Mouse (Mus musculus): ENCODE measurements around the gene Arhgef18. TPM values are rescaled to one million over a fixed set of nuclear protein-coding genes. Genes with fewer than 3 reads are reported as not detected.

Gene Arhgef18
- 8.9 and 11.7 TPM in 2 replicates for polyA plus RNA-seq (2014; fragmentation: Nextera tagmentation; extraction: Ambion mirVana)

DNA sequence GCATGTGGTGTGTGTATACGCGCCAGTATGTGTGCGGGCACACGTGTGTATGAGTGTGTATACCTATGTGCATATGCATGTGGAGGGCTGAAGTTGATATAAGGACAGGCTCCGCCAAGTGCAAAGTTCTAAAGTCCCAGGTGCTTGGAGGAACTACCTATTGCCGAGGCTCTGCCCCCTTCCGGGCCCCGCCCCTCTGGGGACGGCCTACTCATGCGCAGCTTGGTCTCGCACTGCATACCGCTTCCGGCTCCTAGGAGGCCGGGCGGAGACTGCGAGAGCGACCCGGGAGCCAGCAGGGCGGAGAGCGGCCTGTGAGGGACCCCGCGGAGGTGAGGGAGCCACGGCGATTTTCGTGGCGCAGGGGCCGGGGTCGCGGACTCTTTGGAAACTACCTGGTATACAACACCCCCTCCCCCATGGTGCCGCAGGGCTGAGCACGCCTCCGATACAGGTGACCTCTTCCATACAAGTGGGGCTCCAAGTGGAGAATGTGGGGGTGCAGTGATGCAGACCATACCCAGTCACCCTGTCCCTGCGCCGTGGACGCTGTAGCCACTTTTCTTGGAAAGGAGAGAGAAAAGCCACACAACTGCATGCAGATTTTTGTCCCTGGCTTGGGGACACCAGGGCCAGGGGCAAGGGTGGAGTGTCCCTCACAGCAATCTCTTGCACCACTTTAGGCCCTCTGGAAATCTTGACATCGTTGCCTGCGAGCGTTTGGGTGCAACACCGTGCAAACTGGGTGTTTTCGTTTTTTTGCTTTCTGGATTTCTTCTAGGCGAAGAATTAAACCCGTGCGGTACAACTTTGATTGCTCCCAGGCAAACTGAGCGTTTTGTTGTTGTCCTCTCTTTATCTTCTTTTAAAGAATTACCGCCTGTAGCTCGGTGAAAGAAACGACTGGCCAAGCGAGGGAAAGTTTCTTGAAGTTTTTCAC is at the start of gene Arhgef18:
Gene Arhgef18, plus strand, starts transcription at position 236 of the 940 bp plus-strand sequence.
- 1% methylated on average over 48 of the region's 48 CpGs for WGBS
- peak within 1 kb of the TSS; percentile 79 for H3K4me2 ChIP-seq (replicated peaks; ENCODE audit: low read depth, low read length)
- H3K4me1 ChIP-seq (ENCODE audit: control insufficient read depth, insufficient read depth, low read length), result peaks cover 22% of the 10 kb centered on the region
- H3K4me3 ChIP-seq (ENCODE audit: low read length), result peak within 1 kb of the TSS; percentile 89
- no peak within 1 kb of the TSS for H3K27ac ChIP-seq (ENCODE audit: low read depth, low read length)
- no peaks in the 10 kb centered on the region for H3K27me3 ChIP-seq (ENCODE audit: control insufficient read depth, insufficient read depth, low read length)
- peak; percentile 99 for ATAC-seq (ENCODE audit: low FRiP score, low TSS enrichment)
- peak within 1 kb of the TSS; percentile 82 for H3K9ac ChIP-seq (ENCODE audit: low read depth, low read length)
- H3K36me3 ChIP-seq (ENCODE audit: control insufficient read depth, insufficient read depth, low read length), result 0 out of 2 replicates have a peak, but pooled peaks cover 4% of the 10 kb centered on the region
- H3K9me3 ChIP-seq (ENCODE audit: control insufficient read depth, low read length), result no peaks in the 10 kb centered on the region

DNA sequence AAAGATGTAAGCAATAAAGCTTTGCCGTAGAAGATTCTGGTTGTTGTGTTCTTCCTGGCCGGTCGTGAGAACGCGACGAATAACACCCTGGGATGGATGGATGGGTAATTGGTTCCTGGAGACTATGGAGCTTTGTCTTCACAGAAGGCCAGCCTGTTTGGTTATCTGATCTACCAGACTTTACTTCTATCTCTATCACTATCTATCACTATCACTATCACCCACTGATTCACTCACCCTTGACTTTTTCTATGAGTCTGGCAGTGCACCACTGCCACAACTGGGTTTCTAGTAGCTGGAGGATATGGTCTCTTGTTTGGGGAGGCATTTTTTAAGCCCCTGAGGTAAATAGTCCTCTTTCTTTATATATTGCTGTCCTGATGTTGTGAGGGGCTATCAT is 47.5 kb upstream of the Arhgef18 start:
- WGBS, result 95% methylated on average over 6 of the region's 6 CpGs
- H3K9me3 ChIP-seq (ENCODE audit: control insufficient read depth, low read length), result no peaks in the 10 kb centered on the region
- no peak overlapping the region for H3K27ac ChIP-seq (ENCODE audit: low read depth, low read length)
- H3K4me3 ChIP-seq (ENCODE audit: low read length), result no peak overlapping the region
- H3K9ac ChIP-seq (ENCODE audit: low read depth, low read length), result no peak overlapping the region
- no peaks in the 10 kb centered on the region for H3K27me3 ChIP-seq (ENCODE audit: control insufficient read depth, insufficient read depth, low read length)
- H3K36me3 ChIP-seq (ENCODE audit: control insufficient read depth, insufficient read depth, low read length), result no peaks in the 10 kb centered on the region
- ATAC-seq (ENCODE audit: low FRiP score, low TSS enrichment), result no peak
- H3K4me2 ChIP-seq (replicated peaks; ENCODE audit: low read depth, low read length), result no peak overlapping the region
- no peaks in the 10 kb centered on the region for H3K4me1 ChIP-seq (ENCODE audit: control insufficient read depth, insufficient read depth, low read length)

DNA sequence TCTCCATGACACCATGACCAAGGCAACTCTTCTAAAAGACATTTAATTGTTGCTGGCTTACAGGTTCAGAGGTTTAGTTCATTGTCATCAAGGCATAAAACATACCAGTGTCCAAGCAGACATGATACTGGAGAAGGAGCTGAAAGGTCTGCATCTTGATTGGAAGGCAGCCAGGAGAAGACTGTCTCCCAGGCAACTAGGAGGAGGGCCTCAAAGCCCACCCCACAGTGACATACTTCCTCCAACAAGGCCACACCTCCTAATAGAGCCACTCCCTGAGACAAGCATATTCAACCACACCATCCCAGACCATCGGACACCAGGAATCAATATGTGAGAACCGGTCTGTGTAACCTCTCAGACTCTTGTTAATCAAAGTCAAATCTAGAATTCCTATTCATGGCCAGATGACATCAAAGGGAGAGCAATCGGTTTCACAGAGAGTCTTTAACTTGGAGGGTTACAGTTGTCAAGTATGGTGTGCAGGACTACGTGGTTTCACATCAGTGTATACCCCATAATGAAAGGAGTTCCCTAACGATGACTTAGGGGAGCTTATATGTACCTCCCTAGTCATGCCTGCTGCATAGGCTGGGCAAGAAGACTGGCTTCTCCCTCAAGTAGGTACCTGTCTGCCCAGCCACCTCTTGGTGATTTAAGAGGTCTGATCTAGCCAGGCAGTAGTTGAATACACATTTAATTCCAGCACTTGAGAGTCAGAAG is 46.0 kb upstream of the Arhgef18 start:
- no peak overlapping the region for H3K4me3 ChIP-seq (ENCODE audit: low read length)
- no peak overlapping the region for H3K9ac ChIP-seq (ENCODE audit: low read depth, low read length)
- WGBS, result 90% methylated on average over 5 of the region's 5 CpGs
- H3K4me2 ChIP-seq (replicated peaks; ENCODE audit: low read depth, low read length), result no peak overlapping the region
- no peaks in the 10 kb centered on the region for H3K36me3 ChIP-seq (ENCODE audit: control insufficient read depth, insufficient read depth, low read length)
- no peaks in the 10 kb centered on the region for H3K27me3 ChIP-seq (ENCODE audit: control insufficient read depth, insufficient read depth, low read length)
- no peak for ATAC-seq (ENCODE audit: low FRiP score, low TSS enrichment)
- no peaks in the 10 kb centered on the region for H3K4me1 ChIP-seq (ENCODE audit: control insufficient read depth, insufficient read depth, low read length)
- H3K27ac ChIP-seq (ENCODE audit: low read depth, low read length), result no peak overlapping the region
- H3K9me3 ChIP-seq (ENCODE audit: control insufficient read depth, low read length), result no peaks in the 10 kb centered on the region

DNA sequence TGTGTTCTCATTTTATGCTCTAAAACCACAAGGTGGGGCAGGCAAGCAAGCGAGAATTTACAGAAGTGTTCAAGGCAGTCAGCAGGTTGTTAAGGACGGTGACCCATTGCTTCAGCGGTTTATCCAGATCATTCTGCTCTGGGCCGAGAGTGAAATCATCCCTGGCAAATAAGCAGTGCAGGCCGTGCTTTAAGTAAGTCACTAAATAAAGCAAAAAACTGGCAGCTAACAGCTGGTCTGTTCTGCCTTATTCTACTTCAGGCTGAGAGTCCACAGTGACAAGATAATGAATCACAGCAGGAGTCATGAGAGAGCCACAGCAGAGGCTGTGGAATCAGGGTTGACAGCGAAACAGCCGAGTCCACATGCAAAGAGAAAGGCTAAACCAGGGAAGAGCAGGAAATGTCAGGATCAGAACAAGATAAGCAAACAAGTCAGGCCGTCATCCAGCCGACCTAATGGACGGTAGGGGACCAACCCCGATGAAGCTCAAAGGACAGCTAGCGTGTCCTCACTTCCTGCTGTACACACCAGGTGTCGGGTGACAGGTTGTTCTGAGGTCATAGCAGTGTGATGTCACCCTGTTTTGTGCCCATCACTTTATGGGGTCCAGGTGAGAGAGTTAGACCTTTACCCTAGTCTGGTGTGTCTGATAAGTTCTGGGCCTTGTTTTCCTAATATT is 44.5 kb upstream of the Arhgef18 start:
- WGBS, result 27% methylated on average over 13 of the region's 13 CpGs
- H3K9me3 ChIP-seq (ENCODE audit: control insufficient read depth, low read length), result no peaks in the 10 kb centered on the region
- no peaks in the 10 kb centered on the region for H3K27me3 ChIP-seq (ENCODE audit: control insufficient read depth, insufficient read depth, low read length)
- H3K4me3 ChIP-seq (ENCODE audit: low read length), result no peak overlapping the region
- H3K4me2 ChIP-seq (replicated peaks; ENCODE audit: low read depth, low read length), result no peak overlapping the region
- peak; percentile 66 for ATAC-seq (ENCODE audit: low FRiP score, low TSS enrichment)
- no peak overlapping the region for H3K27ac ChIP-seq (ENCODE audit: low read depth, low read length)
- H3K4me1 ChIP-seq (ENCODE audit: control insufficient read depth, insufficient read depth, low read length), result no peaks in the 10 kb centered on the region
- no peaks in the 10 kb centered on the region for H3K36me3 ChIP-seq (ENCODE audit: control insufficient read depth, insufficient read depth, low read length)
- H3K9ac ChIP-seq (ENCODE audit: low read depth, low read length), result no peak overlapping the region

DNA sequence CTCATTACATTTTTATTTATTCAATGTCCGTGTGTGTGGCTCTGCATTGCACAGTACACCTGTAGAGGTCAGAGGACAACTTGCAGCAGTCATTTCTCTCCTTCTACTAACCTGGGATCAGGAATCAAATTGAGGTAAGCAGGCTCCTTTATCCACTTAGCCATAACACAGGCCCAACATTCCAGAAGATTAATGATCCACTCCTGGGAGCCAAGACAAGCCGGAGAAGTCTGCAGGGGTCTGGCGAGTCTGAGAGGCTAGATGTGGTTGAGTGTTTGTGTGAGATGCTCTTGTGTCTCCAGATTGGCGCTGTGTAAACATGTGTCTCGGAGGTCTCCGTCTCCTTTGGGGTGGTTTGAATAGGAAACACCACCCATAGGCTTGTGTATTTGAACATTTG is 42.1 kb upstream of the Arhgef18 start:
- Histone ChIP-seq H3K36me3 (ENCODE audit: control insufficient read depth, insufficient read depth, low read length) (no peaks in the 10 kb centered on the region), H3K9ac (ENCODE audit: low read depth, low read length) (no peak overlapping the region), H3K4me2 (replicated peaks; ENCODE audit: low read depth, low read length) (no peak overlapping the region), H3K4me3 (ENCODE audit: low read length) (no peak overlapping the region), H3K27me3 (ENCODE audit: control insufficient read depth, insufficient read depth, low read length) (no peaks in the 10 kb centered on the region), H3K27ac (ENCODE audit: low read depth, low read length) (no peak overlapping the region), H3K9me3 (ENCODE audit: control insufficient read depth, low read length) (no peaks in the 10 kb centered on the region; the same call in 1 of the 2 replicates), H3K4me1 (ENCODE audit: control insufficient read depth, insufficient read depth, low read length) (no peaks in the 10 kb centered on the region)
- peak; percentile 25; the same call in 1 of the 2 replicates for ATAC-seq (ENCODE audit: low FRiP score, low TSS enrichment)
- 33% methylated on average over 6 of the region's 6 CpGs for WGBS

DNA sequence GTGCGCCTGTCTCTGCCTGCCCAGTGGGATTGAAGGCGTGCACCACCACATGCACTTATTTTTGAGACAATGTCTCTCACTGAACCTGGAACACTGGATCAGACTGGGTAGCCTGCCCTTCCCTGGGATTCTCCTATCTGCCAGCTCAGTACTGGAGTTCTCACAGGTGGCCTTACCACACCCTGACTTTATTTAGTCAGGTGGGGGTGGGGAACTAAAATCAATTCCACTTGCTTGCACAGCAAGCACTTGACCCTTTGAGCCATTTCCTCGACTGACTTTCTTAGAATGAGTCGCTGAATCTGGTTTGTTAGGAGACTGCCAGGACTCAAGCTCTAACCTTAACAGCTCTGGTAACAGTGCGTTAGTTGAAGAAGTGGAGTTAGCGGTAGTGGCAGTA is 40.1 kb upstream of the Arhgef18 start:
- Histone ChIP-seq H3K9ac (ENCODE audit: low read depth, low read length) (no peak overlapping the region), H3K4me2 (replicated peaks; ENCODE audit: low read depth, low read length) (no peak overlapping the region), H3K4me1 (ENCODE audit: control insufficient read depth, insufficient read depth, low read length) (no peaks in the 10 kb centered on the region), H3K4me3 (ENCODE audit: low read length) (no peak overlapping the region), H3K27me3 (ENCODE audit: control insufficient read depth, insufficient read depth, low read length) (no peaks in the 10 kb centered on the region), H3K27ac (ENCODE audit: low read depth, low read length) (no peak overlapping the region), H3K36me3 (ENCODE audit: control insufficient read depth, insufficient read depth, low read length) (no peaks in the 10 kb centered on the region), H3K9me3 (ENCODE audit: control insufficient read depth, low read length) (no peaks in the 10 kb centered on the region; the same call in 1 of the 2 replicates)
- WGBS, result 84% methylated on average over 6 of the region's 6 CpGs
- no peak for ATAC-seq (ENCODE audit: low FRiP score, low TSS enrichment)

DNA sequence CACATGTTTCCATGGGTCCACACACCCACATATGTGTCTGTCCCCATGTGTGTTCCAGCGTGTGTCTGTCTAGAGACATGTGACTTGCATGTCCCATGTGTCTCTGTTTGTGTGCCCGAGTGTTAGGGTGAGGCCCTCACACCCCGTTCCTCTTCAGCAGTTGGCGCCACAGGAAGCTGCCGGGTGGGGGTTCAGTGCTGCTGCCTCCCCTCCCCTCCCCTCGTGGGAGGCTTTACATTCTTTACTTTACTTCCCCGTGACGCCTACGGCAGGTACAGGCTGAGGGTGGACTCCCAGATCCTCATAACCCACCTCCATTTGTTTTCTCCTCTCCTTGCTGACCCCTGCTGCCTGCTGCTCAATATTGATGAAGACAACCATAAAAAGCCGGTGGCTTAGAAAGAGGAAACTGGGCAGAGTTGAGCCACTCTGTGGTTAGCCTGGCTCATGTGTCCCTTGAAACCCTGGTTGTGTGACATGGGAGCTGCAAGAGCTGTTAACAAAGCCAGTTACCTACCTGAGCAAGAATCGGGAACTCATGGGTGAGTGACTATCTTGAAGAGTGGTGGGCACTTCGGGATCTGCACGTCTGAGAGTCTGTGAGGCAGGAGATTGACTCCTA is 39.5 kb upstream of the Arhgef18 start, which contains the start of gene A430078G23Rik:
Gene A430078G23Rik, plus strand, starts transcription at position 227 of the 622 bp plus-strand sequence.
- no peaks in the 10 kb centered on the region for H3K4me1 ChIP-seq (ENCODE audit: control insufficient read depth, insufficient read depth, low read length)
- no peak within 1 kb of the TSS for H3K9ac ChIP-seq (ENCODE audit: low read depth, low read length)
- ATAC-seq (ENCODE audit: low FRiP score, low TSS enrichment), result no peak
- no peaks in the 10 kb centered on the region for H3K36me3 ChIP-seq (ENCODE audit: control insufficient read depth, insufficient read depth, low read length)
- no peaks in the 10 kb centered on the region; the same call in 1 of the 2 replicates for H3K9me3 ChIP-seq (ENCODE audit: control insufficient read depth, low read length)
- 72% methylated on average over 13 of the region's 13 CpGs for WGBS
- H3K27me3 ChIP-seq (ENCODE audit: control insufficient read depth, insufficient read depth, low read length), result no peaks in the 10 kb centered on the region
- H3K4me2 ChIP-seq (replicated peaks; ENCODE audit: low read depth, low read length), result no peak within 1 kb of the TSS
- no peak within 1 kb of the TSS for H3K4me3 ChIP-seq (ENCODE audit: low read length)
- H3K27ac ChIP-seq (ENCODE audit: low read depth, low read length), result peak within 1 kb of the TSS; percentile 0; the same call in 1 of the 2 replicates

DNA sequence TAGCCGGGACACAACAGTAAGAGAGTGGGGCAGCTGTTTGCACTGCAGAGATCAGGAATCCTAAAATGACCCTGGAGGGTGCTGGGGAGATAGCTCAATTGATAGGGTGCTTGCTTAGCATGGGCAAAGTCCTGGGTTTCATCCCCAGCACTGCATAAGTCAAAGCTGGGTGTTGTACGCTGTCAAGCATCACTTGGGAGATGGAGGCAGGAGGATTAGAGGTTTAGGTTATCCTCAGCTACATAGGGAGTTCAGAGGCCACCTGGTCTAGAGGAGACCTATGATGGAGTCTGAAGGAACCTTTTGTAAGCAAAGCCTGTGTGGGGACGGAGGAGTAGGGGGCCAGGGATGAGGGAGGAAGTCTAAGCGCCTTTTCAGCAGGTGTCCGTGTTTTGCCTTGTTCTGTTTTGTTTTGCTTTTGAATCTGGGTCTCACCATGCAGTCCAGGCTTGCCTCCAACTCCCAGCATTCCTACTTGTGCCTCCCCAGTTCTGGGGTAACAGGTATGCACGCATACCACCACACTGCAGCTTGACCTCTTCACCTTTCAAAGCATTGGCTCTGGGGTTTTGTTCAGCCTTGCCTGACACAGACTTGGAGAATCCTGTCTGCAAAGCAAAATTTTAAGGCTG is 38.9 kb upstream of the Arhgef18 start:
- Histone ChIP-seq H3K9ac (ENCODE audit: low read depth, low read length) (no peak overlapping the region), H3K27me3 (ENCODE audit: control insufficient read depth, insufficient read depth, low read length) (no peaks in the 10 kb centered on the region), H3K27ac (ENCODE audit: low read depth, low read length) (peak overlapping the region; percentile 0; the same call in 1 of the 2 replicates), H3K4me2 (replicated peaks; ENCODE audit: low read depth, low read length) (no peak overlapping the region), H3K9me3 (ENCODE audit: control insufficient read depth, low read length) (no peaks in the 10 kb centered on the region; the same call in 1 of the 2 replicates), H3K36me3 (ENCODE audit: control insufficient read depth, insufficient read depth, low read length) (no peaks in the 10 kb centered on the region), H3K4me1 (ENCODE audit: control insufficient read depth, insufficient read depth, low read length) (no peaks in the 10 kb centered on the region), H3K4me3 (ENCODE audit: low read length) (no peak overlapping the region)
- no peak for ATAC-seq (ENCODE audit: low FRiP score, low TSS enrichment)
- 76% methylated on average over 6 of the region's 6 CpGs for WGBS

All from kidney, embryonic 14.5 days (tissue).